Mouse (Mus musculus) gastrocnemius, postnatal 14 days (tissue): ENCODE measurements around the gene Tekt5. TPM values are rescaled to one million over a fixed set of nuclear protein-coding genes. Genes with fewer than 3 reads are reported as not detected.

Source experiments
- DNase-seq: peaks from one replicate; pipeline ENCODE4 v3.0.0; 2021; ENCODE audit warnings: mixed read lengths
- intact Hi-C: fragments of 180-260 bp; cut with DNase I; formaldehyde crosslinking; loops from one replicate; pipeline ENCODE4 v1.15.1; 2025; ENCODE audit warnings: low total_unique reads
- total RNA-seq, 2 experiments: library from RNA; stranded (reverse); gene quantifications; 2 replicates each; pipeline ENCODE4 v1.2.3; 2021

Gene Tekt5
- total RNA-seq, 2 experiments from 2014 or later = 0.18 TPM; not detected in 1

DNA sequence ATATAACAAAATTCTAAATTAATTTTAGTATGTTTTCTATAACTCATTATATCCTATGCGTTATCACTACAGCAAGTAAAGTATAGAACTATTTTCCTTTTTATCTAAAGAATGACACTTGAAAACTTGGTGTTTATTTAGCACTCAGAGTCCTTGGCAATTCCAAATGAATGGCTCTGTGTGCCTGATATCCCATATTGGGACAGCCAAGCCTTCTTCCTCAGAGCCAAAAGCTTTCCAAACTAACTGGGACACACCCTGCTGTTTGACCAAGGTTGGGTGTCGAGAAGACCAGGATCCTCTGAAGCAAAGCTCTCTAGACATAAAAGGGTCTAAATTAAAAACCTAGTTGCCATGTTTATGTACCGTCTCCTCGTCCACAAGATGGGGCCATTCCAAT, 54.2 kb downstream of the Tekt5 start:
- intact Hi-C loops = no loop called here
- DNase-seq = no peak

DNA sequence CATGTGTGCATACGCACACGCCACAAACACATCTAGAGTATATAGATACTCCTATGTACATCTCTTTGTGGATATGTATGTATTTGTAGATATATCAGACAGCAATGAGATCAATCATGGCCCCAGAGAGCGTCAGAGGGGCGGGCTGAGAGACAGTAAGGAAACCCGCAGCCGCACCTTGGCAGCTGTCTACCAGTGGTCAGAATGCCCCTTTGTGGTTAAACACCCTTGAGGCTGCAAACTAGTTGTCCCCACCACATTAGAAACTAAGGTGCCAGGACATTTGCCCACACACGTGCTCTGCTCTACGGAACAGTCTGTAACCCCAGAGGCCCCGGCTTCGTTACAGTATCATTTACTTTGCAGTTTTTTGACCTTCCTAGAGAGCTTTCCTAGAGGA, 55.4 kb downstream of the Tekt5 start:
- intact Hi-C loops = no loop called here
- DNase-seq = no peak

DNA sequence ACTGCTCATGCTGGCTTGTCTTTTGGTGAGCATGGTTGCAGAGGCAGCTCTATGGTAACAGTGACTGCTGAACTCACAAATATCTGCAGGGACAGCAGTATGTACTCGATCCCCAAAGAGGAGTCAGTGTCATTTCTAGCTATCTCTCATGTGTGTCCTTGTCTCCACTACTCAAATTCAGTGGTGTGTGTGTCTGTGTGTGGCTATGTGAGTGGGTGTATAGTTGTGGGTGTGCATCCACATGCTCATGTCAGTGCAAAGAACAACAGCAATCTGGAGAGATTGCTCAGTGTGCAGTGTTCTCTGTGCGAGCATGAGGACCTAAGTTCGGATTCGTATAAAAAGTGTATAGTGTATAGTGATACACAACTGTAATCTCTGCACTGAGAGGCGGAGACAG, 56.7 kb downstream of the Tekt5 start:
- no peak for DNase-seq
- intact Hi-C loops = no loop called here

DNA sequence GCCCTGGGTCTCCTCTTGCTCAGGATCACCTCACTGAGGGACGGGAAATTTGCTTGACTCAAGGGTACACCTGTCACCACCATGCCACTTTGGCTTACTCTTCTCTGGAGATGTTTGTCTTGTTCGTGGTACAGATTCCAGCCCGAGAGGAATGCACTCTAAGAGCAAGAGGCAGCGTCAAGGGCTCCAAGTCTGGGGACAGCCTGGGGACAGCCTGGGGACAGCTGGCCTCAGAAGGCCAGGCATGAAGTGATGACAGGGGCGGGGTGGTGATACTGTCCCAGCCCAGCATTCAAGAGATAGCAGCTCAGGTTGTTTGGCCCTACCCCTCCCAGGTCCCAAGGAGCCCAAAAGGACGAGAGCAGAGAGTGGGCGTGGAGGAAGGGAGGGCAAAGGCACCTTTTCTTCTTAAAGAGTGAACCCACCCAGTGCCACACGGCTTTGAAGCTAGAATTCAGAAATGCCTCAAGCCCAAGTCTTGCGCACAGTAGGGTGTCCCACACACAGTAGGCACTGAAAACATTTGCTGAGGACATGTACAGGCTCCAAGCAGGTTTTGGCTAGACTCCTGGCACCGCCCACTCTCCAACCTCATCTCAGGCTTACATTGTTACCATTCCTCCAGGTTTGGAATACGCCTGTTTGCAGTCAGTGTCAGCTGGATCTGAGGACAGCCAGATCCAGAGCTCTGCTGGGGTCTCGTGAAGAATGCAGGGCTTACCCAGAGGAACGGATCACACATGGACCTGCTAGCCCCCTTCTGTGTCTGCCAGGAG, 57.7 kb downstream of the Tekt5 start:
- DNase-seq = no peak
- intact Hi-C loops = no loop called here

DNA sequence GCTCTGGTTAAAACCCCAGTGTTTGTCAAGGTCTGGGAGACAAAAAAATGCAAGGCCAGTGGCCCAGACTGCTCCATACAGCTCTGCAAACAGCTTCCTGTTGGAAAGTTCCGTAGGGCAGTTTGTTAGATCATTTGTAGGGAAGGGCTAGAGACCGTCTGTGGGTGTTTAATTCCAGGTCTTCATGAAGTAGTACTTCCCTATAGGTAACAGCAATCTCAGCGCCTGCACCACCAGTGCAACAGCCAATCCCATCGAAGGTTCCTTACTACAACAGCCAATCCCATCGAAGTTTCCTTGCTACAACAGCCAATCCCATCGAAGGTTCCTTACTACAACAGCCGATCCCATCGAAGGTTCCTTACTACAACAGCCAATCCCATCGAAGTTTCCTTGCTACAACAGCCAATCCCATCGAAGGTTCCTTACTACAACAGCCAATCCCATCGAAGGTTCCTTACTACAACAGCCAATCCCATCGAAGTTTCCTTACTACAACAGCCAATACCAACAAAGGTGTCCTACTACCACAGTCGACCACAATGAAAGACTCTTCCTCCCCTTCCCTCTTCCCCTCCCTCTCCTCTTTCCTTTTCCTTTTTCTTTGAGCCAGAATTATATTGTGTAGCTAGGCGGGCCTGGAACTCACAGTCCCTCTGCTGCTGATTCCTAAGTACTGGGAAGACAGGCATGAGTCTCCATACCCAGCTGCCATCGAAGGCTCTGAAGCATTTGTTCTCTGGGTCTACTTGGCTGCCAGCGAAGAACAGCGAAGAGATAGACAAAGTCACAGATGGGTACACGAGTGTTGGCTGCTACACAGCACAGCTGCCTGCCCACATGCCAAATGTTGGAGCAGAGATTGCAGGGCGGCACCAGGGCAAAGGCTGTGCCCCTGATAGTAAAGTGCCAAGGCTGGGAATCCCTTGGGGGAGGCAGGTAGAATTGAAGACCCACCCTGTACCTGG, 58.6 kb downstream of the Tekt5 start:
- peak; percentile 19 for DNase-seq
- intact Hi-C loops = no loop called here

DNA sequence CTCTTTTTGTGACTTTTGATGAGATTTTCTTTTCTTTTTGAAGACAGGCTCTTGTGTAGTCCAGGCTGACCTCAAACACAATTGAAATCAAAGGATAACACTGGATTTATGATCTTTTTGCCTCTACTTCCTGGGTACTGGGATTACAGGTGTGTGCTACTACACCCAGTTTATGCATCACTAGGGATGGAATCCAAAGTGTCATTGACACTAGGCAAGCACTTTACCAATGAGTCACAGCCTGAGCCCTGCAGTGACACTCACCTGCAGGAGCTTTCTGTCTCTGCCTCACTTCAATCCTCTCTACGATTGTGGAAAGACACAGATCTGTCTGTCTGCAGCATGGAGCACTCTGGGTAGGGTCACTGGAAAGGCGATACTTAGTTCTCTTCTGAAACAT, 59.3 kb downstream of the Tekt5 start:
- DNase-seq = no peak
- intact Hi-C loops = no loop called here

DNA sequence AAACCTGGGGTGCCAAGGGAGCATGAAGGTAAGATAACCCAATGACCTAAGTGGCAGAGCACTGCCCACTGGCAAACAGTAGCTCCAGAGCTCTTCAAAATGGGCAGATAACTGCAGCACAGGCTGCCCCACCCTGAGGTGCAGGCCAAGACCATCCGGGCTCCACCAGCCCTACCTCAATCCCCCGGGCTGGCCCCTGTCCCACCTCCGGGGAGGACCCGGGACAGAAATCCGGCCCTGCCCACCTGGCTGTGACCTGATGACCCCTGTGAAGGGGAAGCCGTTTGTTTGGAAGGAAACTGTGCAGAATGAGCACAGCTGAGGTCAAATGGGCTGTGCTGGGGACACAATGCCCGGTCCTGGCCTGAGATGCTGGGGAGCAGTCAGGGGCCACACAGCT, 62.6 kb downstream of the Tekt5 start:
- no peak for DNase-seq
- intact Hi-C loops = no loop called here

DNA sequence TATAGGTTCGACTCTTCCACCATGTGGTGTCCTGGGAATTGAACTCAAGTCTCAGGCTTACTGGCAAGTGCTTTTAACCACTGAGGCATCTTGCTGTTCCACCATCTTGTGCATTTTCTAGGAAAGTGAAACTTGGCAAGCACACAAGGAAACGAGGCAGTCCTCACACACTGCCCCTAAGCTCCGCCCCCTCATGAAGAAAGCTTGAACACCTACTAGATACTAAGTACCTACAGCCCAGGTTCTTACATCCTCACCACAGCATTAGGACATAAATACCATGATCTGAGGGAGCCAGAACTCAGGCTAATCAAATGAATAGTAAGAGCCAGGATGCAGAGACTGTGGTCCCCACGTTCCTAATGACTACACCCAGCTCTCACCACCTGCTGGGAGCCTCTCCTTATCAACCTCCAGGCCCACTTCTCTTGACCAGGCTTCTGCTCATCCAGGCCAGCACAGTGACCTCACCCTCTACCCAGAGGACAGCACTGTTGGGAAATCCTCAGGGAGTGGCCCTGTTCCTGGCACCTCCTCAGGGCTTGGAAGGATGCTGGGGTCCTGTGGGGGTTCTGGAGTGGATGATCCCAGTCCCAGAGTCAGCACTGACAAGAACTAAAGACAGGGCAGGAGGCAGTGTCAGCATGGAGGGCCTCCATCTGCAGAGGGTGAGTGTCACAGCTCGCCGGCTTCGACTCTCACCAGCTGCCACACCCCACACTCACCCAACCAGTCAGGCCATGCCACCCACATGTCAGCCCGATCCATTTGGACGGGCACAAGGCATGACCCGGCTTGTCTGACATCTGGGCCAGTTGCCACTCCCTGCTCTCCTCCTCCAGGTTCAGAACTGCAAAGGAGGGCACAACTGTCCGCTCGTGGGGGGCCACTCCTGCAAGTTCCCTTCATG, 64.4 kb downstream of the Tekt5 start:
- intact Hi-C loops = no loop called here
- no peak for DNase-seq

DNA sequence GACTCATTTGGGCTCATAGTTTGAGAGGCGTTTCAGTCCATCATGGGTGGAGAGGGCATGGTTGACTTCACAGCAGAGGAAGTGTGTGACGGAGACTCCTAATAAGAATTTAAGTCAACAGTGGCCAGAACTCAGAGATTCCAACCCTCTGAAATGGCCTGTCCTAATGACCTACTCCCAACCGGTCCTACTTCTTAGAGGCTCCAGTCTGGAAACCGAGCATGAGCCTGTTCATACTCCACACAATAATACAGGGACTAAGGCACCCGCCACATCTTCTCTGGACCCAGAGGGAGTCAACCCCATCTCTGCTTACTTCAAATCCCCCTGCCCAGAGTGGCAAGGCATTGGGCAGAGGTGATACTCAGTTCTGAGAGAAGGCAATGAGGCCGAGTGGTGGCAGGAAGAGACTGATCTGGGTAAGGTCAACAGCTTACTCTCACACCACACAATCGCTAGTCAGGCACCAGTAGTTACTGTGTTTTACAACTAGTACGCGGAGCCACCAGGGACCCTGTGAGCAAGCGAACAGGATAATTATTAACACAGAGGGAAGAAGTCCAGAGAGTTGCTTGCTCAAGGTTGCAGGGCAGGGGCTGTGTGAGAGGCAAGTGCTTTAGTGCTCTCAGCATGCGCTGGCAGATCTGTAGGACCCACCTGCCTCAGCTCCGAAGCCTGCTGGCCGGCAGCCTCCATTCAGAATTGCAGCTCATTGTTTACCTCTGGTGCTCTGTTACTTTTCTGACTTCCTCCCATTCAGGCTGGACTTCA, 67.5 kb downstream of the Tekt5 start:
- no peak for DNase-seq
- intact Hi-C loops = no loop called here

DNA sequence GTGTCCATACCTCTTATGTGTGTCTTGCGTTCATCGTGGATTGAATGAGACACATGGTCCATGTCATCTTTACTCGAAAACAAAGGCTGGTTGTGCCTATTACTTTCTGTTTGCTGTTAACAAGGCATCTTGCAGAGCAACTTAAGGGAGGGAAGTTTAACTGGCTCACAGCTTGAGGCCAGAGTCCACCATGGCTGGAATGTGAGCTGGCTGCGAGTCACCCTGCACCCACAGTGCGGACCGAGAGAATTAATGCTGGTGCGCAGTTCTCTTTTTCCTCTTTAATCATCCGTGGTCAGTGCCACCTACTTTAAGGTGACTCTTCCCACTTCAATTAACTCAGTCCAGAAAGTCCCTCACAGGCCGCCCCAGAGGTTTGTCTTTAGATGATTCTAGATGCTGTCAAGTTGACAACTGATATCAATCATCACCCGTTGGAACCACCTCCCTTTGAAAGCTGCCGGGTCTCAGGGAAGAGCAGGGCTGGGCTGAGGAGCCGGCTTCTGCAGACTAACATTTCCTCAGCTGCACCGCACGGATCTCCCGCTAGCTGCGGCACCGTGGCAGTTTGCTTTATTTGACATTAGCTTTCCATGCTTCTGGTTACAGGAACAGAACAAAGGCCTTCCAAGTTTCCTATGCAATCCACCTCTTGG, 75.2 kb downstream of the Tekt5 start:
- intact Hi-C loops = no loop called here
- DNase-seq = no peak

DNA sequence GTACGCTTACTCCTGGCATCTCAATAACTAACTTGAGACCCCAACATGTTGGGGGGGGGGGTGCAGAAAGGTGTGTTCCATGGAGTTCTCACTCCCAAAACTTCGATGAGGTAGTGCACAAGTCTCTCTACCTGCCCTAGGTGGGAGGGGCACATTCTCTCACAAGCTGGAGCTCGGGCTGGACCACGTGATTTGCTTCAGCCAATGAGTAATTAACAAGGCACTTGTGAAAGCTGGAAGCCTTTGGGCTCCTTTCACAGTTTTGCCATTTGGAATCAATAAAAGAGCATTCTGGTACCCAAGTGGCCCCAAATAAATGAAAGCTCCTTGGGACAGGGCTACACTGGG, 78.1 kb downstream of the Tekt5 start:
- intact Hi-C loops = no loop called here
- no peak for DNase-seq

DNA sequence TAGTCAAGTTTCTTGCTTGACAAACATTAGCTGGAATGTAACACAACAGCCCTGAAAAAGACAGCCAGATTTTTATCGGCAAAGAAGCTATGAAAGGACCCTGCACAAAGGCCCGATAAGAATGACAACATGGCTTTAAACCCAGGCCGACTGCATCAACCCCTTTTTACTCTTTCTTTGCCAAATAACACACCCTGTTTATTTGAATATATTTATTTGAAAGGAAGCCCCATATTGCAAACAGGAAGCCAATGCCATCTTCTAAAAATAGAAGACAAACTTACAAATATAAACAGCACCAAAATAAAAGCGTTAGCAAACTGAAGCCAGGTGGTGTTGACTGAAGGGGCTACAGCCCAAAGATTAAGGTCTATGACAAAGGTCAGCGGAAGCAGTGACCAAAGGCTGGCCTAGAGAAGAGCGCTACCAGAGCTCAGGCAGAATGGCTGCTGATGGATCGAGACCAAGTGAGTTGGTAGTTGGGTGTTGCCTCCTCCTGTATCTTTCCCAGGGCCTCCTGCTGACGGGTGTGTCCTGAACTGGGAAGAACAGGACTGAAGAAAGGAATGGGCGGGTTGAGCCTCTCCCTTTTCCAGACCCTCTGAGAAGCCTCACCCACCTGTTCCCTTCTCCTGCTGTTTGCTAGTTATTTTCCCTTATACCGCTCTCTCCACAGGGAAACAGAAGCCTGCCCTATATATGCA, 78.6 kb downstream of the Tekt5 start:
- DNase-seq = no peak
- intact Hi-C loops = no loop called here

DNA sequence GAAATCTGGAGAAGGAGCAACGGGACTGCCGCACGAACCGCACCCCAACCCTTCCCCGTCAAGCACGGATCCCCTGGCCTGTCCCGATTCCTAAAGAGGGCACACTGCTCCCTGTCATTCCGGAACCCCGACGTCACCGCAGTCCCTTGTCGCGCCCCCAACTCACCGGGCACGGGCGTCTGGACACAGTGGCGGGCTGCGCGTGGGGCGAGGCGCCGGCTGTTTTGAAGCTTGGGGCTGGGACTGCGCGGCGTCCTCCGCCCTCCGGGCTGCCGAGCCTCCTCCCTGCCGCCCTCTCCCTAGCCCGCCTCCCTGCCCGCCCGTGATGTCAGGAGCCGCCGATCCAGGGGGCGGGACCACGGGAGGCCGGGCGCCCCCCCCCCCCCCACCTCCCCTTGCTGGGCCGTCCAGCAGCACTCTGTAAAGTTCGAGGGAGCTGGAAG, 81.6 kb downstream of the Tekt5 start, which contains the start of gene Emp2:
Gene Emp2 (minus strand): TSS at position 323 of the 443 bp plus-strand sequence.
- intact Hi-C loops = no loop called here
- peak; percentile 72 for DNase-seq

DNA sequence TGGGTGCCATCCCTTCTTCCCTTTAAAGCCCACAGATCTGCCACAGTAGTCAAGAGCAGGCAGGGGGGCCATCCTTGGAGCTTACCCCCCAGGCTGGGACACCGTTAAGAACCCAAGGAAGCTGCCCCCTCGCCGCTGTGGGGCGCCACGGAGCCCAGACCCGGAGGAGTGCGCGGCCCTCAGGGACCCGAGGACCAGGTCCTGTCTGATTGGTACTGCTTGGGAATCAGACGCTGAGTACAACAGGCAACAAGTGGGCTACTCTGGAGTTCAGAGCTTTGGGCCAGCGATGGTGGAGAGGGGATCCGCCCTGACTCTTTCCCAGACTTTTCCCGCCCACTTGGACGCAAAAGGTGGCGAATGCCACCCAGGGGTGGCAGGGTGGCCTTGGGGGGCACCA, 82.1 kb downstream of the Tekt5 start:
- intact Hi-C loops = no loop called here
- peak; percentile 23 for DNase-seq

DNA sequence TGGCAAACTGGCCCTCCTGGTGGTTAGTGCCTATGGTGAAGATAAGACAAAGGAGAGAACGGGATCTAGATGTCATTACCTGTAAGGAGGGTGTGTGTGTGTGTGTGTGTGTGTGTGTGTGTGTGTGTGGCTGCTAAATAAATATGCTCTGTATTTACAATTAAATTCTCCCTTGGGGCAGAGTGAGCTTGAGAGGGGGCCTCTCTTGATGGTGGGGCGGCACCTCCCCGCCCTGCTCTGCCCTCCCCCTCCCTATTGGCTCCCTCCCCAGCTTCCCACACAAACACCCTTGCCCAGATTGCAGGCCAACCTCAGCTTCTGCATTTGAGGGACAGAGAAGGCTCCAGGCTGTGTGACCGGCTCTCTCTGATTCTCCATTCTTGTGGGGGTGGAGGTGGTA, 83.3 kb downstream of the Tekt5 start:
- no peak for DNase-seq
- intact Hi-C loops = no loop called here

DNA sequence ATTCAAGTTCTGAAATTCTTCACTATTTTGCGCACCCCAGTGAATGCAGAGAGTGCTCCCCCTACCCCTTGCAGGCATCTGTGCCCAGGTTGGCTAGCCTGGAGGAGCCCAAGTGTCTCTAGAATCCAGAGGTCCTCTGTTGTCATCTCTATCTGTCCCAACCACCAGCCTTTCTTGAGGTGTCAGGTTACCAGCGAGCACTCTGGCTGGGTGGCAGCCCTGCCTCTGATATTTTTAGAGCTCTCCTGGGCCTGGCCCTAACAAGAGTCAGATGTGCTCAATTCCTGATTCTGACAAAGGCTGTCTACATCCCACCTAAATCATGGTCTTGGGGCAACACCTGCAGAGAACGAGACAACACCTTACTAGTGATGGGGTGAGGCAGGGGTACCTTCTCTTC, 84.2 kb downstream of the Tekt5 start:
- DNase-seq = peak; percentile 8
- intact Hi-C loops = no loop called here

DNA sequence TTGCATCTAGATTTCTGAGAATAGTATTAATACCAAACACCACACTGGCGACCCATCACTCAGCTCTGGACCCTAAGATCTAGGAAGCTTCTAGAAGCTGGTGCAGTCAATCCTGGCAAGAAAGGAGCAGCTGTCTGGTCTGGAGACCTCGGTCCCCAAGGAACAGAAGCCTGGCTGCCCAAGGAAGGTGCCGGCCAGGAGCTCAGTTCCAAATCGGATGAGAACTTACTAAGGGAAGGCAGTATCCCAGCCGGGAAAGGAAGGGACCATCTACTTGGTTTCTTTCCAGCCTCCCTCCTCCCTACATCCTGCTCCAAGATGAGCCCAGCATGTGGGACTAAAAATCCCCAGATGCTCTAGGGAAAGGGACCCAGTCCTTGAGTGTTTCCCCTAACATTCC, 84.8 kb downstream of the Tekt5 start:
- intact Hi-C loops = no loop called here

More for the DNA sequence above, 84.8 kb downstream of the Tekt5 start:
- DNase-seq = no peak
